In genomic region chr1:176145306-176145705, GRCm38 (mm10) we compare ENCODE assay signal across 19 mouse cellular contexts.
"Had no signal": no experiment of that assay in that cellular context is flagged by ENCODE, and none has a peak within 500 bp of the region (broad histone marks: within the 10 kb centered on the region; RNA-seq: fewer than 3 reads in every experiment).

No protein-coding gene starts in this region.

- H3K9ac ChIP-seq: intestine, embryonic 15.5 days; kidney, embryonic 15.5 days; limb, embryonic 13.5 days; liver, embryonic 13.5 days; midbrain, embryonic 13.5 days; neural tube, embryonic 13.5 days had no signal

- H3K27ac ChIP-seq: intestine, embryonic 15.5 days; kidney, embryonic 15.5 days; limb, embryonic 13.5 days; liver, embryonic 13.5 days; midbrain, embryonic 10.5 days; midbrain, embryonic 13.5 days; neural tube, embryonic 13.5 days had no signal

- H3K27me3 ChIP-seq: intestine, embryonic 15.5 days; kidney, embryonic 15.5 days; limb, embryonic 13.5 days; liver, embryonic 13.5 days; megakaryocyte, embryonic 14.5 days; midbrain, embryonic 13.5 days; neural tube, embryonic 13.5 days had no signal

- H3K9me3 ChIP-seq: intestine, embryonic 15.5 days; kidney, embryonic 15.5 days; limb, embryonic 13.5 days; midbrain, embryonic 10.5 days had no signal

- H3K4me1 ChIP-seq: intestine, embryonic 15.5 days; kidney, embryonic 15.5 days; limb, embryonic 13.5 days; liver, embryonic 13.5 days; megakaryocyte, embryonic 14.5 days; midbrain, embryonic 10.5 days; midbrain, embryonic 13.5 days; neural tube, embryonic 13.5 days had no signal

- H3K36me3 ChIP-seq: intestine, embryonic 15.5 days; kidney, embryonic 15.5 days; limb, embryonic 13.5 days; liver, embryonic 13.5 days; midbrain, embryonic 10.5 days; neural tube, embryonic 13.5 days had no signal

- H3K4me3 ChIP-seq: intestine, embryonic 15.5 days; kidney, embryonic 15.5 days; limb, embryonic 13.5 days; liver, embryonic 13.5 days; megakaryocyte, embryonic 14.5 days; midbrain, embryonic 10.5 days; midbrain, embryonic 13.5 days; myocyte; neural tube, embryonic 13.5 days had no signal

- H3K4me2 ChIP-seq: intestine, embryonic 15.5 days; kidney, embryonic 15.5 days; limb, embryonic 13.5 days; liver, embryonic 13.5 days; midbrain, embryonic 13.5 days; neural tube, embryonic 13.5 days had no signal

- DNase-seq: kidney, adult 11 months; kidney, adult 8-10 months; kidney, postnatal 10 days; kidney, postnatal 36 days; left cerebral cortex, postnatal 4 days; liver, embryonic 13.5 days; retina, postnatal 1 day; right cerebral cortex, postnatal 25 days; thymus, adult 18-20 months; thymus, postnatal 36 days had no signal

- ATAC-seq: intestine, embryonic 15.5 days; midbrain, embryonic 13.5 days; midbrain, embryonic 16.5 days had no signal
